Mouse (Mus musculus): ENCODE results near the gene Foxq1. TPM values are rescaled to one million over a fixed set of nuclear protein-coding genes. Genes with fewer than 3 reads are reported as not detected.

The Foxq1 gene
- polyA plus RNA-seq (2015; fragmentation: Nextera tagmentation; extraction: Ambion mirVana): 8.9 and 9.6 TPM in 2 replicates

DNA sequence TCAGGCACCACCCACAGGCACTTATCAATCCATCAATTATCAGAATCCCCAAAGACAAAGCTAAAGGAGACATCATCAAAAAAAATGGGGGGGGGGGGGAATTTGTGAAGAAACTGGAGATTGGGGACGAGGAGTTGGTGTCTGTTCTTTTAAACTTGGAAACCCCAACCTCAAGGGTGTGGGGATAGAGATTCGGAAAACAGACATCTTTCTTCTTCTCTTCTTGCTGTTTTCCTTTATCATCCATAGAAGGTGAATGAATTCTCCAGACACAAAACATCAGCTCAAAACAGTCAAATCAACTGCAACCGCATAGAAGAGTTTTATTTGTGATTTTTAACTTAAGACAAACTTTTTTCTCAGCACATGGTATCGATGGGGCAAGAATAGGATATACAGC lies at the start of gene Foxq1:
TSS of gene Foxq1 (plus strand) at position 301 of the 400 bp plus-strand sequence.
- Histone ChIP-seq H3K9me3 (replicated peaks; ENCODE audit: control insufficient read depth, low read length) (no peaks in the 10 kb centered on the region), H3K9ac (ENCODE audit: low read length) (peak within 1 kb of the TSS; percentile 88; the same call in 1 of the 2 replicates), H3K27ac (ENCODE audit: low read length) (peak within 1 kb of the TSS; percentile 94), H3K4me3 (replicated peaks; ENCODE audit: low read length) (peak within 1 kb of the TSS; percentile 67), H3K4me1 (ENCODE audit: control insufficient read depth, insufficient read depth, low read length) (peaks cover 11% of the 10 kb centered on the region), H3K27me3 (ENCODE audit: control insufficient read depth, insufficient read depth, low read length) (peaks cover 29% of the 10 kb centered on the region), H3K4me2 (ENCODE audit: low read depth, low read length) (peak within 1 kb of the TSS; percentile 95; the same call in 1 of the 2 replicates), H3K36me3 (ENCODE audit: control insufficient read depth, insufficient read depth, low read length) (no peaks in the 10 kb centered on the region)
- ATAC-seq (ENCODE audit: insufficient read depth, low FRiP score): no peak
- 82% methylated on average over 4 of the region's 4 CpGs for WGBS

DNA sequence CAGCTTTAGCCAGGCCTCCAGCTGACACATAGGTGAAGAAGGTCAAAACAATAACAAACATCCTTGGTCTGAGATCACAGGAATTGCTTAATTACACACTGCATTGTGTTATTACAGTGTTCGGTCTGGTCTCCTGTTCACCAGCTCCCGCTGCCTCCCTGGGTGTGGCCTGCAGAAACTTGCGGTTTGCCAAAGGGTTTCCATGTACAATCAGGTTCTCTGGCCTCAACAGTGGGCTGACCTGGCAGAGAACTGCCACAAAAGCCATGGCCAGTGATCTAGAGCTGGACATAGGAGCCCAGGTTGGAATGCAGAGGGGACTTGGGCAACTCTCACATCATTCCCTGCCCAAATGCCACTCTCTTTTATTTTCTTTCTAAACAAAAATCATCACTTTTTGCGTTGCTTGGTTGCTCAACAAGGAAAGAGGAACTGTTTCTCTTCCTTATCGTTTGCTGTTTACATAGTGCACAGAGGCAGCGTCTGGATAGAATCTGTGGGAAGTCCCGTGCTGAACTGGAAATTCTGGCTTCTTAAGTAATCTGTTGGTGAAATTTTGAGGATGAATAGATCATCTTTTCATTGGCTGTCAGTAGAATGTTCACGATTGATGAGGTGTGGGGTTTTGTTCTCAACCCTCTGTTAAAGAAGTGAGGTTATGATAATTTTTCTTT lies 49.3 kb upstream of the Foxq1 start:
- Histone ChIP-seq H3K27me3 (ENCODE audit: control insufficient read depth, insufficient read depth, low read length) (no peaks in the 10 kb centered on the region), H3K9me3 (replicated peaks; ENCODE audit: control insufficient read depth, low read length) (no peaks in the 10 kb centered on the region), H3K36me3 (ENCODE audit: control insufficient read depth, insufficient read depth, low read length) (no peaks in the 10 kb centered on the region), H3K4me2 (ENCODE audit: low read depth, low read length) (peak overlapping the region; percentile 13; the same call in 1 of the 2 replicates), H3K27ac (ENCODE audit: low read length) (peak overlapping the region; percentile 82), H3K4me1 (ENCODE audit: control insufficient read depth, insufficient read depth, low read length) (no peaks in the 10 kb centered on the region), H3K9ac (ENCODE audit: low read length) (no peak overlapping the region), H3K4me3 (replicated peaks; ENCODE audit: low read length) (no peak overlapping the region)
- ATAC-seq (ENCODE audit: insufficient read depth, low FRiP score): peak; percentile 75; the same call in 1 of the 2 replicates
- WGBS: 45% methylated on average over 8 of the region's 8 CpGs

- H3K27ac ChIP-seq (ENCODE audit: low read length): peak overlapping the region; percentile 75
- H3K9me3 ChIP-seq (replicated peaks; ENCODE audit: control insufficient read depth, low read length): no peaks in the 10 kb centered on the region
- H3K36me3 ChIP-seq (ENCODE audit: control insufficient read depth, insufficient read depth, low read length): no peaks in the 10 kb centered on the region
- no peak overlapping the region for H3K9ac ChIP-seq (ENCODE audit: low read length)
- 0 out of 2 replicates have a peak, but pooled peaks cover 6% of the 10 kb centered on the region for H3K4me1 ChIP-seq (ENCODE audit: control insufficient read depth, insufficient read depth, low read length)
- ATAC-seq (ENCODE audit: insufficient read depth, low FRiP score): peak; percentile 82
- 66% methylated on average over 7 of the region's 7 CpGs for WGBS
- no peak overlapping the region for H3K4me2 ChIP-seq (ENCODE audit: low read depth, low read length)
- H3K27me3 ChIP-seq (ENCODE audit: control insufficient read depth, insufficient read depth, low read length): no peaks in the 10 kb centered on the region
- H3K4me3 ChIP-seq (replicated peaks; ENCODE audit: low read length): no peak overlapping the region
Measured at GRCm38 (mm10) chr13:31515261-31515660, 40.7 kb upstream of the Foxq1 start.

GRCm38 (mm10) chr13:31518411-31518886 lies 37.5 kb upstream of the Foxq1 start:
- H3K4me2 ChIP-seq (ENCODE audit: low read depth, low read length): no peak overlapping the region
- H3K27ac ChIP-seq (ENCODE audit: low read length): peak overlapping the region; percentile 74
- 52% methylated on average over 10 of the region's 10 CpGs for WGBS

GRCm38 (mm10) chr13:31518971-31519370 lies 37.0 kb upstream of the Foxq1 start:
- WGBS: 48% methylated on average over 9 of the region's 9 CpGs
- H3K27me3 ChIP-seq (ENCODE audit: control insufficient read depth, insufficient read depth, low read length): no peaks in the 10 kb centered on the region
- H3K4me2 ChIP-seq (ENCODE audit: low read depth, low read length): no peak overlapping the region
- H3K27ac ChIP-seq (ENCODE audit: low read length): peak overlapping the region; percentile 74
- H3K9ac ChIP-seq (ENCODE audit: low read length): no peak overlapping the region
- H3K36me3 ChIP-seq (ENCODE audit: control insufficient read depth, insufficient read depth, low read length): no peaks in the 10 kb centered on the region
- ATAC-seq (ENCODE audit: insufficient read depth, low FRiP score): no peak
- no peaks in the 10 kb centered on the region for H3K9me3 ChIP-seq (replicated peaks; ENCODE audit: control insufficient read depth, low read length)
- H3K4me3 ChIP-seq (replicated peaks; ENCODE audit: low read length): no peak overlapping the region
- 0 out of 2 replicates have a peak, but pooled peaks cover 6% of the 10 kb centered on the region for H3K4me1 ChIP-seq (ENCODE audit: control insufficient read depth, insufficient read depth, low read length)

More at GRCm38 (mm10) chr13:31518411-31518886, 37.5 kb upstream of the Foxq1 start:
- no peaks in the 10 kb centered on the region for H3K27me3 ChIP-seq (ENCODE audit: control insufficient read depth, insufficient read depth, low read length)
- no peak overlapping the region for H3K4me3 ChIP-seq (replicated peaks; ENCODE audit: low read length)
- H3K4me1 ChIP-seq (ENCODE audit: control insufficient read depth, insufficient read depth, low read length): 0 out of 2 replicates have a peak, but pooled peaks cover 6% of the 10 kb centered on the region
- no peak overlapping the region for H3K9ac ChIP-seq (ENCODE audit: low read length)
- no peaks in the 10 kb centered on the region for H3K9me3 ChIP-seq (replicated peaks; ENCODE audit: control insufficient read depth, low read length)
- peak; percentile 66; the same call in 1 of the 2 replicates for ATAC-seq (ENCODE audit: insufficient read depth, low FRiP score)
- no peaks in the 10 kb centered on the region for H3K36me3 ChIP-seq (ENCODE audit: control insufficient read depth, insufficient read depth, low read length)

- no peak overlapping the region for H3K27ac ChIP-seq (ENCODE audit: low read length)
- ATAC-seq (ENCODE audit: insufficient read depth, low FRiP score): no peak; the same call in 1 of the 2 replicates
- WGBS: 75% methylated on average over 4 of the region's 4 CpGs
- H3K9me3 ChIP-seq (replicated peaks; ENCODE audit: control insufficient read depth, low read length): no peaks in the 10 kb centered on the region
- H3K4me1 ChIP-seq (ENCODE audit: control insufficient read depth, insufficient read depth, low read length): no peaks in the 10 kb centered on the region
- no peak overlapping the region for H3K4me3 ChIP-seq (replicated peaks; ENCODE audit: low read length)
- no peaks in the 10 kb centered on the region for H3K36me3 ChIP-seq (ENCODE audit: control insufficient read depth, insufficient read depth, low read length)
- H3K27me3 ChIP-seq (ENCODE audit: control insufficient read depth, insufficient read depth, low read length): no peaks in the 10 kb centered on the region
- H3K9ac ChIP-seq (ENCODE audit: low read length): no peak overlapping the region
- H3K4me2 ChIP-seq (ENCODE audit: low read depth, low read length): no peak overlapping the region
Measured at GRCm38 (mm10) chr13:31524976-31525375, 31.0 kb upstream of the Foxq1 start.

DNA sequence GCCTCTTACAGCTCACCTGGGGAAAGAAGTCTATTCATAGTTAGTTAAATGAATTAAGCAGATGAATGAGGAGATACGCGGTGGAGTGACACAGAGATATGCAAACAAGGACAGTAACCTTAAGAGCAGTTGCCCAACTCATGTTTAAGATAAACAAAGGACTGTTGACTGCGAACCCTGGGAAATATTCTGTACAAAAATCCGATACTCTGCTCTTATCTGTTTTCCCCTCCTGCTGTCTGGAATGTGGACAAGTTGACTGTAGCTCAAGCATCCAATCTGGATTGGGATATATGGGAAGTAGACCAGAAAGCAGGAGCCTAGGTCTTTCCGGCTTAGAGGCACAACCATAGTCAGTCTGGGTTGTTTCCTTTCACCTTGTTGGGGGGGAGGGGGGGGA lies 24.7 kb upstream of the Foxq1 start:
- Histone ChIP-seq H3K36me3 (ENCODE audit: control insufficient read depth, insufficient read depth, low read length) (no peaks in the 10 kb centered on the region), H3K9me3 (replicated peaks; ENCODE audit: control insufficient read depth, low read length) (no peaks in the 10 kb centered on the region), H3K27me3 (ENCODE audit: control insufficient read depth, insufficient read depth, low read length) (no peaks in the 10 kb centered on the region), H3K4me2 (ENCODE audit: low read depth, low read length) (no peak overlapping the region), H3K27ac (ENCODE audit: low read length) (peak overlapping the region; percentile 31), H3K4me1 (ENCODE audit: control insufficient read depth, insufficient read depth, low read length) (no peaks in the 10 kb centered on the region), H3K4me3 (replicated peaks; ENCODE audit: low read length) (no peak overlapping the region), H3K9ac (ENCODE audit: low read length) (no peak overlapping the region)
- 47% methylated on average over 5 of the region's 5 CpGs for WGBS
- peak; percentile 62; the same call in 1 of the 2 replicates for ATAC-seq (ENCODE audit: insufficient read depth, low FRiP score)

GRCm38 (mm10) chr13:31531651-31532061 lies 24.3 kb upstream of the Foxq1 start:
- peak; percentile 87; the same call in 1 of the 2 replicates for ATAC-seq (ENCODE audit: insufficient read depth, low FRiP score)
- 27% methylated on average over 8 of the region's 8 CpGs for whole genome bisulfite sequencing
- H3K4me1 ChIP-seq (ENCODE audit: control insufficient read depth, insufficient read depth, low read length): no peaks in the 10 kb centered on the region
- H3K9me3 ChIP-seq (replicated peaks; ENCODE audit: control insufficient read depth, low read length): no peaks in the 10 kb centered on the region
- H3K36me3 ChIP-seq (ENCODE audit: control insufficient read depth, insufficient read depth, low read length): no peaks in the 10 kb centered on the region
- H3K4me3 ChIP-seq (replicated peaks; ENCODE audit: low read length): no peak overlapping the region
- peak overlapping the region; percentile 11; the same call in 1 of the 2 replicates for H3K27ac ChIP-seq (ENCODE audit: low read length)
- H3K9ac ChIP-seq (ENCODE audit: low read length): no peak overlapping the region
- no peaks in the 10 kb centered on the region for H3K27me3 ChIP-seq (ENCODE audit: control insufficient read depth, insufficient read depth, low read length)
- H3K4me2 ChIP-seq (ENCODE audit: low read depth, low read length): no peak overlapping the region

DNA sequence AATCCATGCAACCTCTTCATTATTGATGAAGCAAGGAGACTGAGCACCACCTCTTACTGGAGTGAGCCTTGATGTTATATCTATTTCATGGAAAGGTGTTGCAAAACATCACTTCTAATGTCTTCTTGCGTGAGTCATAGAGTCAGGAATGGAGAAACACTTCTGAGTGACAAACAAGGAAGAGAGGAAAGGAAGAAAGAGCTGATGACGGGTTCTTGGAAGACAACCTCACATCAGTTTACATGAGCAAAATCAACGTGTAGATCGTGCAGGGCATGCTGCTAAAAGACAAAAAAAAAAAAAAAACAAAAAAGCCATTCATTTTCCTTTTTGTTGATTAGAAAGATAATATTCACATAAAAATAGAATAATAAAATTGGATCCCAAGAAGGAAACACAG lies 21.2 kb upstream of the Foxq1 start:
- H3K9me3 ChIP-seq (replicated peaks; ENCODE audit: control insufficient read depth, low read length): no peaks in the 10 kb centered on the region
- H3K4me3 ChIP-seq (replicated peaks; ENCODE audit: low read length): no peak overlapping the region
- no peak for ATAC-seq (ENCODE audit: insufficient read depth, low FRiP score)
- H3K36me3 ChIP-seq (ENCODE audit: control insufficient read depth, insufficient read depth, low read length): no peaks in the 10 kb centered on the region
- no peaks in the 10 kb centered on the region for H3K4me1 ChIP-seq (ENCODE audit: control insufficient read depth, insufficient read depth, low read length)
- 86% methylated on average over 4 of the region's 4 CpGs for WGBS
- no peak overlapping the region for H3K27ac ChIP-seq (ENCODE audit: low read length)
- H3K9ac ChIP-seq (ENCODE audit: low read length): no peak overlapping the region
- H3K27me3 ChIP-seq (ENCODE audit: control insufficient read depth, insufficient read depth, low read length): no peaks in the 10 kb centered on the region
- no peak overlapping the region for H3K4me2 ChIP-seq (ENCODE audit: low read depth, low read length)
